Mouse (Mus musculus) hindbrain, embryonic 12.5 days (tissue): ENCODE measurements at regions not wholly inside any gene's neighbourhood (a gene's known extent, or its start where the extent isn't known, plus 50 kb on each side); places are given as distances from the start of the nearest gene placed in this dataset.
"Not testable (repeated sequence)": the region's sequence is repeated elsewhere in the genome, so short reads cannot be mapped to it uniquely, and the experiment has no call there.

Experiments
- ATAC-seq: fragments of 200-750 bp; cut with Nextera tagmentation; 2 replicates; pipeline ENCODE4 v1.8.0; 2017; ENCODE audit warnings: moderate TSS enrichment; ENCODE audit not compliant: low FRiP score
- H3K27ac ChIP-seq: fragments of 300-500 bp; sonication (generic); 2 replicates; pipeline ENCODE4 v1.5.1; 2016; ENCODE audit warnings: mild to moderate bottlenecking
- H3K27me3 ChIP-seq: fragments of 300-500 bp; sonication (generic); 2 replicates; pipeline ENCODE4 v1.6.1; 2016; ENCODE audit warnings: mild to moderate bottlenecking
- H3K36me3 ChIP-seq: fragments of 300-500 bp; sonication (generic); 2 replicates; pipeline ENCODE4 v1.6.1; 2016; ENCODE audit warnings: mild to moderate bottlenecking
- H3K4me1 ChIP-seq: fragments of 300-500 bp; sonication (generic); 2 replicates; pipeline ENCODE4 v1.6.1; 2016
- H3K4me2 ChIP-seq: fragments of 300-500 bp; sonication (generic); replicated peaks from 2 replicates; pipeline ENCODE4 v1.6.1; 2016; ENCODE audit warnings: mild to moderate bottlenecking
- H3K4me3 ChIP-seq: fragments of 300-500 bp; sonication (generic); 2 replicates; pipeline ENCODE4 v1.5.1; 2016; ENCODE audit warnings: mild to moderate bottlenecking
- H3K9ac ChIP-seq: fragments of 300-500 bp; sonication (generic); 2 replicates; pipeline ENCODE4 v1.6.1; 2016; ENCODE audit warnings: mild to moderate bottlenecking, moderate library complexity
- H3K9me3 ChIP-seq: fragments of 300-500 bp; sonication (generic); replicated peaks from 2 replicates; pipeline ENCODE4 v1.6.1; 2016; ENCODE audit warnings: mild to moderate bottlenecking
- WGBS: fragments of 180-500 bp; shearing (Covaris S2); methylation state at CpG from one replicate; pipeline ENCODE4 v1.1.7; 2016; 5-methylcytosine and 5-hydroxymethylcytosine counted together

- Histone ChIP-seq H3K27ac (no peak overlapping the region), H3K4me3 (no peak overlapping the region), H3K36me3 (no peaks in the 10 kb centered on the region), H3K9me3 (no peaks in the 10 kb centered on the region), H3K27me3 (no peaks in the 10 kb centered on the region), H3K4me2 (no peak overlapping the region), H3K4me1 (0 out of 2 replicates have a peak, but pooled peaks cover 2% of the 10 kb centered on the region), H3K9ac (no peak overlapping the region)
- no peak for ATAC-seq
Observed at GRCm38 (mm10) chr13:72250419-72250818, 286.9 kb upstream of the Irx1 start.

- H3K9me3 ChIP-seq, H3K27ac ChIP-seq, ATAC-seq, H3K4me1 ChIP-seq, H3K4me2 ChIP-seq, H3K36me3 ChIP-seq, H3K9ac ChIP-seq, H3K27me3 ChIP-seq, H3K4me3 ChIP-seq: not testable (repeated sequence)
- 60% methylated on average over 13 of the region's 13 CpGs for WGBS
Observed at GRCm38 (mm10) chr13:72253242-72253641, 289.7 kb upstream of the Irx1 start.

- ATAC-seq = no peak
- WGBS = 94% methylated on average over 2 of the region's 2 CpGs
- H3K36me3 ChIP-seq = no peaks in the 10 kb centered on the region
Observed at GRCm38 (mm10) chr13:72258794-72259193, 295.3 kb upstream of the Irx1 start.

GRCm38 (mm10) chr13:72264416-72264815, 300.9 kb upstream of the Irx1 start:
- WGBS = 68% methylated on average over 3 of the region's 3 CpGs
- Histone ChIP-seq H3K36me3 (no peaks in the 10 kb centered on the region), H3K9ac (no peak overlapping the region), H3K4me1 (0 out of 2 replicates have a peak, but pooled peaks cover 12% of the 10 kb centered on the region), H3K9me3 (no peaks in the 10 kb centered on the region), H3K4me2 (no peak overlapping the region), H3K4me3 (no peak overlapping the region), H3K27ac (no peak overlapping the region), H3K27me3 (no peaks in the 10 kb centered on the region)
- no peak for ATAC-seq

More at GRCm38 (mm10) chr13:72258794-72259193, 295.3 kb upstream of the Irx1 start:
- Histone ChIP-seq H3K27ac (no peak overlapping the region), H3K4me2 (no peak overlapping the region), H3K4me3 (no peak overlapping the region), H3K27me3 (no peaks in the 10 kb centered on the region), H3K9ac (no peak overlapping the region), H3K9me3 (no peaks in the 10 kb centered on the region), H3K4me1 (no peaks in the 10 kb centered on the region)

GRCm38 (mm10) chr13:72265116-72265515, 301.6 kb upstream of the Irx1 start:
- WGBS = 57% methylated on average over 7 of the region's 7 CpGs
- no peak; the same call in 1 of the 2 replicates for ATAC-seq
- no peaks in the 10 kb centered on the region for H3K9me3 ChIP-seq
- no peak overlapping the region for H3K9ac ChIP-seq
- no peak overlapping the region for H3K4me2 ChIP-seq
- H3K27me3 ChIP-seq = no peaks in the 10 kb centered on the region
- no peak overlapping the region for H3K4me3 ChIP-seq
- 0 out of 2 replicates have a peak, but pooled peaks cover 12% of the 10 kb centered on the region for H3K4me1 ChIP-seq
- no peaks in the 10 kb centered on the region for H3K36me3 ChIP-seq
- no peak overlapping the region for H3K27ac ChIP-seq

GRCm38 (mm10) chr13:72265650-72266049, 302.1 kb upstream of the Irx1 start:
- ATAC-seq = 0 out of 2 replicates have a peak, but pooled peaks have one; percentile 48
- no peaks in the 10 kb centered on the region for H3K27me3 ChIP-seq
- no peak overlapping the region for H3K4me2 ChIP-seq
- 71% methylated on average over 11 of the region's 11 CpGs for WGBS
- H3K4me1 ChIP-seq = 0 out of 2 replicates have a peak, but pooled peaks cover 12% of the 10 kb centered on the region
- H3K27ac ChIP-seq = no peak overlapping the region
- no peak overlapping the region for H3K9ac ChIP-seq
- H3K9me3 ChIP-seq = no peaks in the 10 kb centered on the region
- no peaks in the 10 kb centered on the region for H3K36me3 ChIP-seq
- no peak overlapping the region for H3K4me3 ChIP-seq

GRCm38 (mm10) chr13:72266174-72266768, 302.7 kb upstream of the Irx1 start:
- Histone ChIP-seq H3K4me3 (no peak overlapping the region), H3K27ac (no peak overlapping the region), H3K27me3 (no peaks in the 10 kb centered on the region), H3K9me3 (no peaks in the 10 kb centered on the region), H3K4me2 (no peak overlapping the region), H3K36me3 (no peaks in the 10 kb centered on the region), H3K9ac (no peak overlapping the region), H3K4me1 (0 out of 2 replicates have a peak, but pooled peaks cover 12% of the 10 kb centered on the region)
- WGBS = 75% methylated on average over 12 of the region's 12 CpGs
- ATAC-seq = 0 out of 2 replicates have a peak, but pooled peaks have one; percentile 35

GRCm38 (mm10) chr13:72280343-72280742, 316.8 kb upstream of the Irx1 start:
- peak; percentile 40; the same call in 1 of the 2 replicates for ATAC-seq
- WGBS = 60% methylated on average over 2 of the region's 2 CpGs
- no peaks in the 10 kb centered on the region for H3K36me3 ChIP-seq
- no peaks in the 10 kb centered on the region for H3K9me3 ChIP-seq
- H3K27ac ChIP-seq = no peak overlapping the region
- no peak overlapping the region for H3K4me2 ChIP-seq
- H3K27me3 ChIP-seq = 0 out of 2 replicates have a peak, but pooled peaks cover under 1% of the 10 kb centered on the region
- H3K9ac ChIP-seq = no peak overlapping the region
- H3K4me1 ChIP-seq = no peaks in the 10 kb centered on the region
- H3K4me3 ChIP-seq = no peak overlapping the region

GRCm38 (mm10) chr13:72280871-72281270, 317.3 kb upstream of the Irx1 start:
- Histone ChIP-seq H3K36me3 (no peaks in the 10 kb centered on the region), H3K27ac (no peak overlapping the region), H3K27me3 (no peaks in the 10 kb centered on the region), H3K4me3 (no peak overlapping the region), H3K4me1 (no peaks in the 10 kb centered on the region), H3K9ac (no peak overlapping the region), H3K4me2 (no peak overlapping the region), H3K9me3 (no peaks in the 10 kb centered on the region)
- no peak for ATAC-seq
- 92% methylated on average over 5 of the region's 5 CpGs for WGBS

- Histone ChIP-seq H3K27me3 (0 out of 2 replicates have a peak, but pooled peaks cover 15% of the 10 kb centered on the region), H3K4me2 (no peak overlapping the region), H3K9ac (no peak overlapping the region), H3K4me3 (no peak overlapping the region), H3K27ac (no peak overlapping the region), H3K9me3 (no peaks in the 10 kb centered on the region), H3K36me3 (no peaks in the 10 kb centered on the region), H3K4me1 (no peaks in the 10 kb centered on the region)
- WGBS = 92% methylated on average over 3 of the region's 3 CpGs
- no peak for ATAC-seq
Observed at GRCm38 (mm10) chr13:72282764-72283163, 319.2 kb upstream of the Irx1 start.

GRCm38 (mm10) chr13:72283701-72284100, 320.2 kb upstream of the Irx1 start:
- H3K27ac ChIP-seq = no peak overlapping the region
- H3K9ac ChIP-seq = no peak overlapping the region
- no peak for ATAC-seq
- H3K9me3 ChIP-seq = no peaks in the 10 kb centered on the region
- 0 out of 2 replicates have a peak, but pooled peaks cover 15% of the 10 kb centered on the region for H3K27me3 ChIP-seq
- no peak overlapping the region for H3K4me2 ChIP-seq
- 24% methylated on average over 1 of the region's 1 CpGs for WGBS
- H3K4me1 ChIP-seq = peaks cover 5% of the 10 kb centered on the region
- H3K36me3 ChIP-seq = no peaks in the 10 kb centered on the region
- H3K4me3 ChIP-seq = no peak overlapping the region

GRCm38 (mm10) chr13:72286301-72286700, 322.8 kb upstream of the Irx1 start:
- Histone ChIP-seq H3K36me3 (no peaks in the 10 kb centered on the region), H3K9me3 (no peaks in the 10 kb centered on the region), H3K9ac (no peak overlapping the region), H3K27ac (no peak overlapping the region), H3K4me3 (no peak overlapping the region), H3K4me1 (peaks cover 23% of the 10 kb centered on the region), H3K4me2 (no peak overlapping the region), H3K27me3 (peaks cover 24% of the 10 kb centered on the region)
- WGBS = 91% methylated on average over 4 of the region's 4 CpGs
- no peak for ATAC-seq
